Comparison of ENCODE assay signal across 8 mouse cellular contexts in genomic region chr13:12565621-12566390, GRCm38 (mm10). TPM values are rescaled to one million over a fixed set of nuclear protein-coding genes. Genes with fewer than 3 reads are reported as not detected.
DNase-seq lines count a peak whose midpoint lies in the region; ATAC-seq and TF ChIP-seq lines count a peak whose summit lies in the region.

TSS of gene Ero1lb (plus strand) at chr13:12565874.

- no peaks in the 10 kb centered on the region for H3K36me3 ChIP-seq in ES-E14 (ENCODE audit: control insufficient read depth, insufficient read depth, low read length, poor library complexity, severe bottlenecking)
- no peaks in the 10 kb centered on the region for H3K36me3 ChIP-seq in forebrain, embryonic 15.5 days
- H3K36me3 ChIP-seq in lung, embryonic 14.5 days (ENCODE audit: insufficient read depth) = no peaks in the 10 kb centered on the region
- no peaks in the 10 kb centered on the region for H3K36me3 ChIP-seq in thymus, adult 2 months (ENCODE audit: control insufficient read depth, insufficient read depth, low read length)

- peak; percentile 29 for TF ChIP-seq CTCF in layer of hippocampus, adult 2 months (conservative IDR thresholded peaks at IDR 0.05)
- TF ChIP-seq CTCF in lung, embryonic 14.5 days (IDR thresholded peaks at IDR 0.05; ENCODE audit: low read depth) = no peak; the same call in 1 of the 2 replicates
- no peak for TF ChIP-seq CTCF in olfactory bulb, adult 2 months (IDR thresholded peaks at IDR 0.05; ENCODE audit: insufficient read depth, low read depth, low read length)
- TF ChIP-seq CTCF in thymus, adult 2 months (IDR thresholded peaks at IDR 0.05; ENCODE audit: borderline replicate concordance, control insufficient read depth, extremely low read depth, insufficient read depth, low read length, poor library complexity) = peak; percentile 61; the same call in 1 of the 2 replicates

- peak; percentile 99 for DNase-seq in ES-E14 (ENCODE audit: low read depth, low spot score)
- DNase-seq in cerebellum, adult 11-12 months = peak; percentile 99
- peak; percentile 97 to 98 for DNase-seq in heart, postnatal 36 days
- peak; percentile 99 to 100 for DNase-seq in layer of hippocampus, adult 2 months (ENCODE audit: low spot score in 2 of 2)
- DNase-seq in lung, embryonic 14.5 days = peak; percentile 99
- DNase-seq in thymus, adult 2 months = peak; percentile 100

- H3K9me3 ChIP-seq in ES-E14 (ENCODE audit: control insufficient read depth, insufficient read depth, low read depth, low read length) = no peaks in the 10 kb centered on the region
- no peaks in the 10 kb centered on the region for H3K9me3 ChIP-seq in forebrain, embryonic 15.5 days
- no peaks in the 10 kb centered on the region for H3K9me3 ChIP-seq in lung, embryonic 14.5 days (ENCODE audit: low read depth, low read length)

- H3K4me2 ChIP-seq in forebrain, embryonic 15.5 days (replicated peaks) = peak within 1 kb of the TSS; percentile 75
- peak within 1 kb of the TSS; percentile 86 for H3K4me2 ChIP-seq in lung, embryonic 14.5 days

- under 1% methylated on average over 73 of the region's 73 CpGs for WGBS in forebrain, embryonic 15.5 days
- WGBS in lung, embryonic 14.5 days = under 1% methylated on average over 73 of the region's 73 CpGs
- under 1% methylated on average over 73 of the region's 73 CpGs for WGBS in olfactory bulb, adult 2 months
- whole genome bisulfite sequencing in thymus, adult 2 months = under 1% methylated on average over 73 of the region's 73 CpGs

- no peaks in the 10 kb centered on the region for H3K27me3 ChIP-seq in forebrain, embryonic 15.5 days
- no peaks in the 10 kb centered on the region for H3K27me3 ChIP-seq in lung, embryonic 14.5 days (ENCODE audit: insufficient read depth, low read length)
- no peaks in the 10 kb centered on the region for H3K27me3 ChIP-seq in thymus, adult 2 months (ENCODE audit: control insufficient read depth, insufficient read depth, low read length)

- peak within 1 kb of the TSS; percentile 80 for H3K9ac ChIP-seq in ES-E14 (ENCODE audit: insufficient read depth, low read depth, low read length, poor library complexity, severe bottlenecking)
- peak within 1 kb of the TSS; percentile 74 for H3K9ac ChIP-seq in forebrain, embryonic 15.5 days (replicated peaks)
- peak within 1 kb of the TSS; percentile 64 for H3K9ac ChIP-seq in lung, embryonic 14.5 days

- TF ChIP-seq POLR2A in olfactory bulb, adult 2 months (IDR thresholded peaks at IDR 0.05; ENCODE audit: insufficient read depth, low read depth, low read length) = peak; percentile 91
- TF ChIP-seq POLR2A in thymus, adult 2 months (IDR thresholded peaks at IDR 0.05; ENCODE audit: control insufficient read depth, extremely low read depth, insufficient read depth, low read length, poor library complexity) = 0 out of 2 replicates have a peak, but pooled peaks have one; percentile 31

- ATAC-seq in forebrain, embryonic 15.5 days (replicated peaks) = peak; percentile 99
- peak; percentile 99 for ATAC-seq in lung, embryonic 14.5 days (ENCODE audit: insufficient read depth)

- no peak within 1 kb of the TSS for H3K27ac ChIP-seq in ES-E14 (ENCODE audit: insufficient read depth, low read depth, low read length, poor library complexity, severe bottlenecking)
- H3K27ac ChIP-seq in forebrain, embryonic 15.5 days (replicated peaks) = peak within 1 kb of the TSS; percentile 6; the same call in 1 of the 2 replicates
- peak within 1 kb of the TSS; percentile 82 for H3K27ac ChIP-seq in layer of hippocampus, adult 2 months
- 0 out of 2 replicates have a peak within 1 kb of the TSS, but pooled peaks have one; percentile 8 for H3K27ac ChIP-seq in lung, embryonic 14.5 days (ENCODE audit: low read depth)
- 0 out of 2 replicates have a peak within 1 kb of the TSS, but pooled peaks have one; percentile 23 for H3K27ac ChIP-seq in olfactory bulb, adult 2 months (ENCODE audit: insufficient read depth, low read depth, low read length)
- peak within 1 kb of the TSS; percentile 16; the same call in 1 of the 2 replicates for H3K27ac ChIP-seq in thymus, adult 2 months (ENCODE audit: control insufficient read depth, insufficient read depth, low read length)

- H3K4me3 ChIP-seq in ES-E14 (ENCODE audit: insufficient read depth in 1 of 2, low read depth in 1 of 2, low read length in 2 of 2, poor library complexity in 1 of 2, severe bottlenecking in 1 of 2) = peak within 1 kb of the TSS; percentile 90 to 94
- peak within 1 kb of the TSS; percentile 80 for H3K4me3 ChIP-seq in forebrain, embryonic 15.5 days
- peak within 1 kb of the TSS; percentile 66 for H3K4me3 ChIP-seq in layer of hippocampus, adult 2 months
- H3K4me3 ChIP-seq in lung, embryonic 14.5 days (ENCODE audit: low read depth, low read length) = peak within 1 kb of the TSS; percentile 74
- peak within 1 kb of the TSS; percentile 90 for H3K4me3 ChIP-seq in olfactory bulb, adult 2 months (ENCODE audit: insufficient read depth, low read depth, low read length)
- peak within 1 kb of the TSS; percentile 73 for H3K4me3 ChIP-seq in thymus, adult 2 months (ENCODE audit: control insufficient read depth, insufficient read depth, low read length)

- peaks cover 3 to 4% of the 10 kb centered on the region in 2 experiments; a peak in 1 of 4 replicates for H3K4me1 ChIP-seq in ES-E14 (ENCODE audit: control insufficient read depth in 2 of 2, insufficient read depth in 2 of 2, low read length in 2 of 2, poor library complexity in 1 of 2)
- H3K4me1 ChIP-seq in forebrain, embryonic 15.5 days = peaks cover 14% of the 10 kb centered on the region
- peaks cover 3% of the 10 kb centered on the region; the same call in 1 of the 2 replicates for H3K4me1 ChIP-seq in lung, embryonic 14.5 days (ENCODE audit: insufficient read depth)
- no peaks in the 10 kb centered on the region for H3K4me1 ChIP-seq in olfactory bulb, adult 2 months (ENCODE audit: control insufficient read depth, insufficient read depth, low read length)
- peaks cover 8% of the 10 kb centered on the region for H3K4me1 ChIP-seq in thymus, adult 2 months (replicated peaks; ENCODE audit: control insufficient read depth, insufficient read depth, low read length)

- in situ Hi-C loops in ES-E14 (cut with MboI; ENCODE audit: low sequenced_read_pairs in 2 of 2, unreplicated experiment in 2 of 2) = no loop called here

- intact Hi-C loops in heart, postnatal 36 days (cut with DNase I) = loop anchor here (5.0 kb wide), 3 partner anchors 104 to 309 kb away; partner anchors contain the start of genes Heatr1, Lgals8 and Mtr

TF ChIP-seq in ES-E14, 5 proteins besides CTCF, POLR2A, EP300 and RAD21:
- TF ChIP-seq ZNF384 (IDR thresholded peaks at IDR 0.05; ENCODE audit: low read depth, low read length) = no peak
- peak; percentile 94 for TF ChIP-seq HCFC1 (IDR thresholded peaks at IDR 0.05; ENCODE audit: borderline replicate concordance, insufficient read depth, low read length)

RNA-seq across cellular contexts. Expression of gene Ero1lb, which starts in this region (rescaled TPM):
- total RNA-seq in ES-E14 (2012; rRNA removed) = 3.7 and 4.2 TPM in 2 replicates
- polyA plus RNA-seq in forebrain, embryonic 15.5 days (2015; fragmentation: Nextera tagmentation; extraction: Ambion mirVana) = 14.0 TPM in 2 replicates
- total RNA-seq in heart, postnatal 36 days (2021) = 1 to 10 TPM; 2.6 to 2.7 TPM
- 10 to 100 TPM; 12.4 to 14.8 TPM for total RNA-seq in layer of hippocampus, adult 2 months (2021)
- 8.1 and 8.8 TPM in 2 replicates for polyA plus RNA-seq in lung, embryonic 14.5 days (2014; fragmentation: Nextera tagmentation; extraction: Ambion mirVana)
- polyA plus RNA-seq in olfactory bulb, adult 2 months (2012; ENCODE audit: insufficient read depth, insufficient read length, low replicate concordance, missing spikeins) = not detected in 2 replicates
- 14.9 and 22.1 TPM in 2 replicates for polyA plus RNA-seq in thymus, adult 2 months (2012; rRNA removed)

Comparison
In these comparisons a context has a peak if more than half of its experiments do, and no peak if none do; other contexts are left out.
1. CTCF ChIP-seq: peak in layer of hippocampus, adult 2 months (single experiment) and thymus, adult 2 months (single experiment); none in lung, embryonic 14.5 days (single experiment) and olfactory bulb, adult 2 months (single experiment).
2. Peak in every context shown above with its lines, with median percentiles within 50 percentile points of each other: DNase-seq, H3K4me3 ChIP-seq and H3K9ac ChIP-seq.